Mouse (Mus musculus): Measurements from ENCODE around the gene Gria4. TPM values are rescaled to one million over a fixed set of nuclear protein-coding genes. Genes with fewer than 3 reads are reported as not detected.
"Not testable (repeated sequence)": the region's sequence is repeated elsewhere in the genome, so short reads cannot be mapped to it uniquely, and the experiment has no call there.

The Gria4 gene
- total RNA-seq, 2 experiments from 2014 or later: 0.09 to 0.21 TPM

- intact Hi-C loops (cut with DNase I; ENCODE audit: low total_unique reads): no loop called here
These were observed 191.8 kb downstream of the Gria4 start for GRCm38 (mm10) chr9:4604236-4604635.

GRCm38 (mm10) chr9:4601788-4602187 lies 194.2 kb downstream of the Gria4 start:
- intact Hi-C loops (cut with DNase I; ENCODE audit: low total_unique reads): no loop called here
- DNase-seq: no peak

More at GRCm38 (mm10) chr9:4604236-4604635, 191.8 kb downstream of the Gria4 start:
- DNase-seq: no peak

- intact Hi-C loops (cut with DNase I; ENCODE audit: low total_unique reads): no loop called here
- DNase-seq: no peak
These were observed 222.4 kb downstream of the Gria4 start for GRCm38 (mm10) chr9:4573596-4573995.

GRCm38 (mm10) chr9:4555415-4555959 lies 240.5 kb downstream of the Gria4 start:
- DNase-seq: no peak
- intact Hi-C loops (cut with DNase I; ENCODE audit: low total_unique reads): no loop called here

- intact Hi-C loops (cut with DNase I; ENCODE audit: low total_unique reads): no loop called here
- DNase-seq: no peak
These were observed 256.8 kb downstream of the Gria4 start for GRCm38 (mm10) chr9:4539218-4539617.

GRCm38 (mm10) chr9:4536514-4537150 lies 259.4 kb downstream of the Gria4 start:
- intact Hi-C loops (cut with DNase I; ENCODE audit: low total_unique reads): no loop called here
- no peak for DNase-seq

- DNase-seq: no peak
- intact Hi-C loops (cut with DNase I; ENCODE audit: low total_unique reads): no loop called here
These were observed 281.5 kb downstream of the Gria4 start for GRCm38 (mm10) chr9:4514563-4514885.

- intact Hi-C loops (cut with DNase I; ENCODE audit: low total_unique reads): no loop called here
- DNase-seq: no peak
These were observed 282.1 kb downstream of the Gria4 start for GRCm38 (mm10) chr9:4513796-4514562.

- no peak for DNase-seq
- intact Hi-C loops (cut with DNase I; ENCODE audit: low total_unique reads): no loop called here
These were observed 289.9 kb downstream of the Gria4 start for GRCm38 (mm10) chr9:4506086-4506485.

GRCm38 (mm10) chr9:4505087-4505486 lies 290.9 kb downstream of the Gria4 start:
- no peak for DNase-seq
- intact Hi-C loops (cut with DNase I; ENCODE audit: low total_unique reads): no loop called here

- intact Hi-C loops (cut with DNase I; ENCODE audit: low total_unique reads): no loop called here
- DNase-seq: no peak
These were observed 309.6 kb downstream of the Gria4 start for GRCm38 (mm10) chr9:4486428-4486827.

- no peak for DNase-seq
- intact Hi-C loops (cut with DNase I; ENCODE audit: low total_unique reads): no loop called here
These were observed 311.5 kb downstream of the Gria4 start for GRCm38 (mm10) chr9:4484502-4484901.

GRCm38 (mm10) chr9:4470791-4471190 lies 325.2 kb downstream of the Gria4 start:
- intact Hi-C loops (cut with DNase I; ENCODE audit: low total_unique reads): no loop called here
- no peak for DNase-seq

GRCm38 (mm10) chr9:4459456-4460070 lies 336.5 kb downstream of the Gria4 start:
- no peak for DNase-seq
- intact Hi-C loops (cut with DNase I; ENCODE audit: low total_unique reads): no loop called here

GRCm38 (mm10) chr9:4458193-4458592 lies 337.8 kb downstream of the Gria4 start:
- intact Hi-C loops (cut with DNase I; ENCODE audit: low total_unique reads): no loop called here
- no peak for DNase-seq

- DNase-seq: peak; percentile 51
- intact Hi-C loops (cut with DNase I; ENCODE audit: low total_unique reads): no loop called here
These were observed 338.4 kb downstream of the Gria4 start for GRCm38 (mm10) chr9:4457644-4458043.

- intact Hi-C loops (cut with DNase I; ENCODE audit: low total_unique reads): no loop called here
- peak; percentile 5 for DNase-seq
These were observed 353.1 kb downstream of the Gria4 start for GRCm38 (mm10) chr9:4442908-4443307.

- intact Hi-C loops (cut with DNase I; ENCODE audit: low total_unique reads): not testable (repeated sequence)
These were observed 395.2 kb downstream of the Gria4 start for GRCm38 (mm10) chr9:4400801-4401200.

GRCm38 (mm10) chr9:4376640-4377120 lies 419.4 kb downstream of the Gria4 start:
- DNase-seq: peak; percentile 11
- intact Hi-C loops (cut with DNase I; ENCODE audit: low total_unique reads): loop anchor here (10.0 kb wide), 1 partner anchor 62 kb away; no protein-coding TSS in a partner anchor

More at GRCm38 (mm10) chr9:4400801-4401200, 395.2 kb downstream of the Gria4 start:
- not testable (repeated sequence) for DNase-seq
